Mouse (Mus musculus): ENCODE results near the gene Nkx6-2.

The Nkx6-2 gene

GRCm38 (mm10) chr7:139566533-139566932, 16.1 kb downstream of the Nkx6-2 start:
- no peak for DNase-seq

- no peak for DNase-seq
Measured at GRCm38 (mm10) chr7:139565998-139566397, 16.6 kb downstream of the Nkx6-2 start.

- DNase-seq, result no peak
Measured at GRCm38 (mm10) chr7:139564161-139564560, 18.4 kb downstream of the Nkx6-2 start.

GRCm38 (mm10) chr7:139563425-139563824, 19.2 kb downstream of the Nkx6-2 start:
- no peak for DNase-seq

GRCm38 (mm10) chr7:139559659-139560058, 22.9 kb downstream of the Nkx6-2 start:
- DNase-seq, result peak in 1 of 2 experiments; percentile 49

GRCm38 (mm10) chr7:139556746-139557526, 25.7 kb downstream of the Nkx6-2 start:
- peak in 1 of 2 experiments; percentile 32 for DNase-seq

- DNase-seq, result no peak
Measured at GRCm38 (mm10) chr7:139556331-139556730, 26.3 kb downstream of the Nkx6-2 start.

GRCm38 (mm10) chr7:139551519-139551918, 31.1 kb downstream of the Nkx6-2 start:
- no peak for DNase-seq

GRCm38 (mm10) chr7:139550086-139550783, 32.4 kb downstream of the Nkx6-2 start:
- DNase-seq, result no peak

GRCm38 (mm10) chr7:139547325-139547724, 35.3 kb downstream of the Nkx6-2 start:
- peak in 1 of 2 experiments; percentile 43 for DNase-seq

GRCm38 (mm10) chr7:139544706-139545625, 37.6 kb downstream of the Nkx6-2 start:
- no peak for DNase-seq

- DNase-seq, result no peak
Measured at GRCm38 (mm10) chr7:139541422-139541821, 41.2 kb downstream of the Nkx6-2 start.

GRCm38 (mm10) chr7:139540601-139541000, 42.0 kb downstream of the Nkx6-2 start:
- DNase-seq, result no peak

- peak in 1 of 2 experiments; percentile 19 for DNase-seq
Measured at GRCm38 (mm10) chr7:139538541-139538940, 44.1 kb downstream of the Nkx6-2 start.

- no peak for DNase-seq
Measured at GRCm38 (mm10) chr7:139537831-139538230, 44.8 kb downstream of the Nkx6-2 start.

GRCm38 (mm10) chr7:139536831-139537230, 45.8 kb downstream of the Nkx6-2 start:
- DNase-seq, result no peak

GRCm38 (mm10) chr7:139536331-139536730, 46.3 kb downstream of the Nkx6-2 start:
- DNase-seq, result no peak

- DNase-seq, result peak in 1 of 2 experiments; percentile 41
Measured at GRCm38 (mm10) chr7:139531428-139531801, 51.2 kb downstream of the Nkx6-2 start.

GRCm38 (mm10) chr7:139530591-139531427, 51.8 kb downstream of the Nkx6-2 start:
- no peak for DNase-seq

All from kidney, postnatal 4 days (tissue).